Mouse (Mus musculus) G1E (cell line): ENCODE measurements around the gene Gpr157. TPM values are rescaled to one million over a fixed set of nuclear protein-coding genes. Genes with fewer than 3 reads are reported as not detected.

Experiments
- ATAC-seq: 2 replicates; pipeline ENCODE4 v1.8.0; 2016; ENCODE audit warnings: mild to moderate bottlenecking; ENCODE audit not compliant: insufficient number of reproducible peaks, poor library complexity, low FRiP score, severe bottlenecking; ENCODE audit errors: extremely low read depth
- DNase-seq: peaks from one replicate; pipeline ENCODE4 v3.0.0; 2012; ENCODE audit warnings: low spot score
- H3K27me3 ChIP-seq: 2 replicates; pipeline ENCODE4 v1.6.1; 2012; ENCODE audit warnings: mild to moderate bottlenecking, low read length, inconsistent platforms; ENCODE audit not compliant: insufficient read depth
- H3K36me3 ChIP-seq: replicated peaks from 2 replicates; pipeline ENCODE3; 2012; ENCODE audit warnings: mild to moderate bottlenecking, inconsistent platforms
- H3K4me1 ChIP-seq: 2 replicates; pipeline ENCODE4 v1.6.1; 2012; ENCODE audit warnings: low read depth, low read length, inconsistent platforms, mixed read lengths; ENCODE audit not compliant: insufficient read depth
- H3K4me3 ChIP-seq: 2 replicates; pipeline ENCODE4 v1.5.1; 2012; ENCODE audit warnings: low read depth, mild to moderate bottlenecking, inconsistent platforms, low read length, moderate library complexity, mixed read lengths
- H3K9me3 ChIP-seq: replicated peaks from 2 replicates; pipeline ENCODE4 v1.6.1; 2012; ENCODE audit warnings: inconsistent platforms
- CTCF ChIP-seq: IDR thresholded peaks from 2 replicates; pipeline ENCODE4 v1.5.1; 2012; ENCODE audit warnings: low read depth, low read length, inconsistent platforms, mixed read lengths
- GATA1 ChIP-seq: IDR thresholded peaks from 2 replicates; pipeline ENCODE4 v1.6.1; 2012; ENCODE audit warnings: borderline replicate concordance, low read length, inconsistent platforms, mixed read lengths
- GATA2 ChIP-seq: IDR thresholded peaks from 2 replicates; pipeline ENCODE4 v1.6.1; 2012; ENCODE audit warnings: low read depth, low read length, inconsistent platforms, borderline replicate concordance
- POLR2AphosphoS5 ChIP-seq: IDR thresholded peaks from 2 replicates; pipeline ENCODE4 v1.6.1; 2012; ENCODE audit warnings: low read depth, low read length, inconsistent platforms; ENCODE audit not compliant: insufficient replicate concordance
- TAL1 ChIP-seq: conservative IDR thresholded peaks from 2 replicates; pipeline ENCODE4 v1.6.1; 2012; ENCODE audit warnings: low read depth, low read length, inconsistent platforms, mixed read lengths
- polyA plus RNA-seq: library from polyadenylated mRNA; stranded (reverse); fragments of >175 nt; gene quantifications from 2 replicates; pipeline ENCODE4 v1.2.3, GENCODE M21; 2012
- total RNA-seq, 2 experiments: library from RNA; stranded (forward) in 1 of 2; stranded (reverse) in 1 of 2; fragments of 200-1000 nt in 1 of 2; fragments of >200 nt in 1 of 2; fragmentation: Nextera tagmentation in 1 of 2; gene quantifications; 2 replicates each; pipeline ENCODE4 v1.2.3; 2014 to 2017

The Gpr157 gene
- total and polyA plus RNA-seq, 3 experiments, result 0.01 to 0.11 TPM; not detected in 1

GRCm38 (mm10) chr4:150155301-150155700 is 68.1 kb downstream of the Gpr157 start:
- no peak for ATAC-seq
- Histone ChIP-seq H3K4me3 (no peak overlapping the region), H3K9me3 (no peaks in the 10 kb centered on the region), H3K36me3 (no peaks in the 10 kb centered on the region), H3K4me1 (peaks cover 10% of the 10 kb centered on the region), H3K27me3 (peaks cover 19% of the 10 kb centered on the region)
- TF ChIP-seq GATA2 (no peak), TAL1 (no peak), GATA1 (no peak), POLR2AphosphoS5 (no peak), CTCF (no peak)
- DNase-seq, result no peak

Other genes with a start within 250 kb of the Gpr157 start
- gene Spsb1, start 132.3 kb upstream of the Gpr157 start, total RNA-seq (2014; fragmentation: Nextera tagmentation), result not detected in 2 replicates
- gene Spsb1, start 132.3 kb upstream of the Gpr157 start, total RNA-seq (2017), result not detected in 2 replicates
- 0.08 and 0.20 TPM in 2 replicates for gene Spsb1, start 132.3 kb upstream of the Gpr157 start, polyA plus RNA-seq
- gene H6pd, start 78.3 kb upstream of the Gpr157 start, total RNA-seq (2014; fragmentation: Nextera tagmentation), result 5.3 and 7.1 TPM in 2 replicates
- 6.4 and 7.0 TPM in 2 replicates for gene H6pd, start 78.3 kb upstream of the Gpr157 start, total RNA-seq (2017)
- gene H6pd, start 78.3 kb upstream of the Gpr157 start, polyA plus RNA-seq, result 6.4 and 8.3 TPM in 2 replicates
- not detected in 2 replicates for gene Slc2a5, start 31.9 kb downstream of the Gpr157 start, total RNA-seq (2014; fragmentation: Nextera tagmentation)
- 0.16 TPM in 1 of 2 replicates, not detected in the other for gene Slc2a5, start 31.9 kb downstream of the Gpr157 start, total RNA-seq (2017)
- gene Slc2a5, start 31.9 kb downstream of the Gpr157 start, polyA plus RNA-seq, result not detected in 2 replicates
- 0.68 TPM in 1 of 2 replicates, not detected in the other for gene Slc2a7, start 61.6 kb downstream of the Gpr157 start, total RNA-seq (2014; fragmentation: Nextera tagmentation)
- 0.22 TPM in 1 of 2 replicates, not detected in the other for gene Slc2a7, start 61.6 kb downstream of the Gpr157 start, total RNA-seq (2017)
- gene Slc2a7, start 61.6 kb downstream of the Gpr157 start, polyA plus RNA-seq, result not detected in 2 replicates
- gene Car6, start 114.0 kb downstream of the Gpr157 start, total RNA-seq (2014; fragmentation: Nextera tagmentation), result not detected in 2 replicates
- not detected in 2 replicates for gene Car6, start 114.0 kb downstream of the Gpr157 start, total RNA-seq (2017)
- gene Car6, start 114.0 kb downstream of the Gpr157 start, polyA plus RNA-seq, result not detected in 2 replicates
- gene Eno1, start 149.4 kb downstream of the Gpr157 start, total RNA-seq (2014; fragmentation: Nextera tagmentation), result 705 and 806 TPM in 2 replicates
- 688 and 864 TPM in 2 replicates for gene Eno1, start 149.4 kb downstream of the Gpr157 start, total RNA-seq (2017)
- 1,261 and 1,939 TPM in 2 replicates for gene Eno1, start 149.4 kb downstream of the Gpr157 start, polyA plus RNA-seq
- gene Rere, start 194.3 kb downstream of the Gpr157 start, total RNA-seq (2014; fragmentation: Nextera tagmentation), result 154 and 173 TPM in 2 replicates
- gene Rere, start 194.3 kb downstream of the Gpr157 start, total RNA-seq (2017), result 17.4 and 18.6 TPM in 2 replicates
- gene Rere, start 194.3 kb downstream of the Gpr157 start, polyA plus RNA-seq, result 329 and 361 TPM in 2 replicates